Mouse (Mus musculus): ENCODE data around the gene Fam149b. TPM values are rescaled to one million over a fixed set of nuclear protein-coding genes. Genes with fewer than 3 reads are reported as not detected.

Fam149b gene
- polyA plus RNA-seq, 1 experiment from 2014 or later, result 58.9 TPM

- Histone ChIP-seq H3K4me1 (ENCODE audit: control insufficient read depth, insufficient read depth, low read length) (no peaks in the 10 kb centered on the region), H3K27me3 (ENCODE audit: control insufficient read depth, insufficient read depth, low read length) (no peaks in the 10 kb centered on the region), H3K4me3 (ENCODE audit: low read depth, low read length) (no peak overlapping the region), H3K36me3 (ENCODE audit: control insufficient read depth, insufficient read depth, low read length) (peaks cover 11% of the 10 kb centered on the region), H3K9ac (ENCODE audit: low read length) (no peak overlapping the region), H3K27ac (ENCODE audit: low read depth, low read length) (no peak overlapping the region), H3K9me3 (ENCODE audit: control insufficient read depth, low read length) (no peaks in the 10 kb centered on the region), H3K4me2 (no peak overlapping the region)
- WGBS, result 83% methylated on average over 7 of the region's 7 CpGs
- ATAC-seq (ENCODE audit: low FRiP score) (no peak), DNase-seq (ENCODE audit: low spot score, missing footprints) (no peak)
Measured at GRCm38 (mm10) chr14:20340866-20341265, 7.1 kb upstream of the Fam149b start.

- WGBS, result 94% methylated on average over 9 of the region's 9 CpGs
- no peaks in the 10 kb centered on the region for H3K27me3 ChIP-seq (ENCODE audit: control insufficient read depth, insufficient read depth, low read length)
- no peaks in the 10 kb centered on the region for H3K9me3 ChIP-seq (ENCODE audit: control insufficient read depth, low read length)
- no peak overlapping the region for H3K27ac ChIP-seq (ENCODE audit: low read depth, low read length)
- no peak overlapping the region for H3K4me3 ChIP-seq (ENCODE audit: low read depth, low read length)
- peaks cover 11% of the 10 kb centered on the region for H3K4me1 ChIP-seq (ENCODE audit: control insufficient read depth, insufficient read depth, low read length)
- no peak for DNase-seq (ENCODE audit: low spot score, missing footprints)
- H3K36me3 ChIP-seq (ENCODE audit: control insufficient read depth, insufficient read depth, low read length), result peaks cover 3% of the 10 kb centered on the region; the same call in 1 of the 2 replicates
- H3K4me2 ChIP-seq, result no peak overlapping the region
- ATAC-seq (ENCODE audit: low FRiP score), result no peak
- no peak overlapping the region for H3K9ac ChIP-seq (ENCODE audit: low read length)
Measured at GRCm38 (mm10) chr14:20345885-20346284, 2.1 kb upstream of the Fam149b start.

GRCm38 (mm10) chr14:20347441-20347990 lies 446 bp upstream of the Fam149b start:
- peak overlapping the region; percentile 79 for H3K9ac ChIP-seq (ENCODE audit: low read length)
- 0 out of 2 replicates have a peak, but pooled peaks cover 3% of the 10 kb centered on the region for H3K36me3 ChIP-seq (ENCODE audit: control insufficient read depth, insufficient read depth, low read length)
- DNase-seq (ENCODE audit: low spot score, missing footprints), result no peak
- H3K4me2 ChIP-seq, result peak overlapping the region; percentile 57
- H3K9me3 ChIP-seq (ENCODE audit: control insufficient read depth, low read length), result no peaks in the 10 kb centered on the region
- H3K27me3 ChIP-seq (ENCODE audit: control insufficient read depth, insufficient read depth, low read length), result no peaks in the 10 kb centered on the region
- peaks cover 11% of the 10 kb centered on the region for H3K4me1 ChIP-seq (ENCODE audit: control insufficient read depth, insufficient read depth, low read length)
- 7% methylated on average over 15 of the region's 15 CpGs for WGBS
- peak overlapping the region; percentile 5; the same call in 1 of the 2 replicates for H3K27ac ChIP-seq (ENCODE audit: low read depth, low read length)
- peak overlapping the region; percentile 85 for H3K4me3 ChIP-seq (ENCODE audit: low read depth, low read length)
- ATAC-seq (ENCODE audit: low FRiP score), result peak; percentile 31

GRCm38 (mm10) chr14:20363230-20363629 lies 15.3 kb downstream of the Fam149b start:
- Histone ChIP-seq H3K27me3 (ENCODE audit: control insufficient read depth, insufficient read depth, low read length) (no peaks in the 10 kb centered on the region), H3K27ac (ENCODE audit: low read depth, low read length) (no peak overlapping the region), H3K9me3 (ENCODE audit: control insufficient read depth, low read length) (no peaks in the 10 kb centered on the region), H3K4me1 (ENCODE audit: control insufficient read depth, insufficient read depth, low read length) (no peaks in the 10 kb centered on the region), H3K4me2 (no peak overlapping the region), H3K4me3 (ENCODE audit: low read depth, low read length) (no peak overlapping the region), H3K36me3 (ENCODE audit: control insufficient read depth, insufficient read depth, low read length) (peaks cover 21% of the 10 kb centered on the region), H3K9ac (ENCODE audit: low read length) (no peak overlapping the region)
- DNase-seq (ENCODE audit: low spot score, missing footprints) (no peak), ATAC-seq (ENCODE audit: low FRiP score) (no peak)
- whole genome bisulfite sequencing, result 96% methylated on average over 4 of the region's 4 CpGs

GRCm38 (mm10) chr14:20368271-20368670 lies 20.3 kb downstream of the Fam149b start:
- DNase-seq (ENCODE audit: low spot score, missing footprints) (no peak), ATAC-seq (ENCODE audit: low FRiP score) (no peak)
- 98% methylated on average over 3 of the region's 3 CpGs for whole genome bisulfite sequencing
- no peak overlapping the region for H3K4me2 ChIP-seq
- no peak overlapping the region for H3K27ac ChIP-seq (ENCODE audit: low read depth, low read length)
- no peaks in the 10 kb centered on the region for H3K27me3 ChIP-seq (ENCODE audit: control insufficient read depth, insufficient read depth, low read length)
- no peak overlapping the region for H3K4me3 ChIP-seq (ENCODE audit: low read depth, low read length)
- H3K9me3 ChIP-seq (ENCODE audit: control insufficient read depth, low read length), result no peaks in the 10 kb centered on the region
- H3K36me3 ChIP-seq (ENCODE audit: control insufficient read depth, insufficient read depth, low read length), result peaks cover 12% of the 10 kb centered on the region
- H3K4me1 ChIP-seq (ENCODE audit: control insufficient read depth, insufficient read depth, low read length), result no peaks in the 10 kb centered on the region
- no peak overlapping the region for H3K9ac ChIP-seq (ENCODE audit: low read length)

GRCm38 (mm10) chr14:20370798-20371197 lies 22.8 kb downstream of the Fam149b start:
- no peaks in the 10 kb centered on the region for H3K9me3 ChIP-seq (ENCODE audit: control insufficient read depth, low read length)
- no peak overlapping the region for H3K9ac ChIP-seq (ENCODE audit: low read length)
- DNase-seq (ENCODE audit: low spot score, missing footprints), result no peak
- H3K4me2 ChIP-seq, result no peak overlapping the region
- WGBS, result 91% methylated on average over 7 of the region's 7 CpGs
- H3K27me3 ChIP-seq (ENCODE audit: control insufficient read depth, insufficient read depth, low read length), result no peaks in the 10 kb centered on the region
- no peak for ATAC-seq (ENCODE audit: low FRiP score)
- H3K27ac ChIP-seq (ENCODE audit: low read depth, low read length), result no peak overlapping the region
- peaks cover 7% of the 10 kb centered on the region for H3K36me3 ChIP-seq (ENCODE audit: control insufficient read depth, insufficient read depth, low read length)
- H3K4me1 ChIP-seq (ENCODE audit: control insufficient read depth, insufficient read depth, low read length), result no peaks in the 10 kb centered on the region
- no peak overlapping the region for H3K4me3 ChIP-seq (ENCODE audit: low read depth, low read length)

- Histone ChIP-seq H3K4me1 (ENCODE audit: control insufficient read depth, insufficient read depth, low read length) (no peaks in the 10 kb centered on the region), H3K4me3 (ENCODE audit: low read depth, low read length) (no peak overlapping the region), H3K27me3 (ENCODE audit: control insufficient read depth, insufficient read depth, low read length) (no peaks in the 10 kb centered on the region), H3K9me3 (ENCODE audit: control insufficient read depth, low read length) (no peaks in the 10 kb centered on the region), H3K27ac (ENCODE audit: low read depth, low read length) (no peak overlapping the region), H3K36me3 (ENCODE audit: control insufficient read depth, insufficient read depth, low read length) (peaks cover 7% of the 10 kb centered on the region), H3K9ac (ENCODE audit: low read length) (no peak overlapping the region), H3K4me2 (no peak overlapping the region)
- ATAC-seq (ENCODE audit: low FRiP score) (no peak), DNase-seq (ENCODE audit: low spot score, missing footprints) (no peak)
- WGBS, result 82% methylated on average over 1 of the region's 1 CpGs
Measured at GRCm38 (mm10) chr14:20371854-20372253, 23.9 kb downstream of the Fam149b start.

- Histone ChIP-seq H3K4me3 (ENCODE audit: low read depth, low read length) (no peak overlapping the region), H3K9ac (ENCODE audit: low read length) (no peak overlapping the region), H3K27ac (ENCODE audit: low read depth, low read length) (no peak overlapping the region), H3K36me3 (ENCODE audit: control insufficient read depth, insufficient read depth, low read length) (peaks cover 4% of the 10 kb centered on the region; the same call in 1 of the 2 replicates), H3K27me3 (ENCODE audit: control insufficient read depth, insufficient read depth, low read length) (no peaks in the 10 kb centered on the region), H3K4me1 (ENCODE audit: control insufficient read depth, insufficient read depth, low read length) (no peaks in the 10 kb centered on the region), H3K9me3 (ENCODE audit: control insufficient read depth, low read length) (no peaks in the 10 kb centered on the region), H3K4me2 (no peak overlapping the region)
- WGBS, result 94% methylated on average over 4 of the region's 4 CpGs
- DNase-seq (ENCODE audit: low spot score, missing footprints), result no peak
- ATAC-seq (ENCODE audit: low FRiP score), result no peak
Measured at GRCm38 (mm10) chr14:20377112-20377521, 29.2 kb downstream of the Fam149b start.

GRCm38 (mm10) chr14:20378313-20379061 lies 30.5 kb downstream of the Fam149b start:
- DNase-seq (ENCODE audit: low spot score, missing footprints), result peak; percentile 83
- no peak overlapping the region for H3K4me3 ChIP-seq (ENCODE audit: low read depth, low read length)
- no peak overlapping the region for H3K9ac ChIP-seq (ENCODE audit: low read length)
- no peaks in the 10 kb centered on the region for H3K4me1 ChIP-seq (ENCODE audit: control insufficient read depth, insufficient read depth, low read length)
- H3K9me3 ChIP-seq (ENCODE audit: control insufficient read depth, low read length), result no peaks in the 10 kb centered on the region
- WGBS, result 47% methylated on average over 13 of the region's 13 CpGs
- no peak overlapping the region for H3K27ac ChIP-seq (ENCODE audit: low read depth, low read length)
- H3K36me3 ChIP-seq (ENCODE audit: control insufficient read depth, insufficient read depth, low read length), result peaks cover 8% of the 10 kb centered on the region
- H3K27me3 ChIP-seq (ENCODE audit: control insufficient read depth, insufficient read depth, low read length), result no peaks in the 10 kb centered on the region
- ATAC-seq (ENCODE audit: low FRiP score), result 0 out of 2 replicates have a peak, but pooled peaks have one; percentile 35
- H3K4me2 ChIP-seq, result no peak overlapping the region

Measured in midbrain, embryonic 11.5 days (tissue).